Mouse (Mus musculus): Measurements from ENCODE around the gene Prkcd.

GRCm38 (mm10) chr14:30630811-30631576 is 5.0 kb upstream of the Prkcd start:
- TF ChIP-seq POLR2A (IDR thresholded peaks at IDR 0.05; ENCODE audit: low read depth, low read length) (no peak), CTCF (IDR thresholded peaks at IDR 0.05; ENCODE audit: extremely low read depth, insufficient read depth, insufficient read length, insufficient replicate concordance) (no peak)

Measured in spleen, adult 2 months (tissue).